Mouse (Mus musculus) midbrain, embryonic 11.5 days (tissue): ENCODE measurements at regions not wholly inside any gene's neighbourhood (a gene's known extent, or its start where the extent isn't known, plus 50 kb on each side); places are given as distances from the start of the nearest gene placed in this dataset.

Source experiments
- ATAC-seq: fragments of 200-750 bp; cut with Nextera tagmentation; 2 replicates; pipeline ENCODE4 v1.8.0; 2017; ENCODE audit warnings: moderate TSS enrichment, moderate library complexity; ENCODE audit not compliant: low FRiP score
- DNase-seq: peaks from one replicate; pipeline ENCODE4 v3.0.0; 2015; ENCODE audit warnings: low spot score; ENCODE audit errors: missing footprints
- H3K27ac ChIP-seq: fragments of 300-500 bp; sonication (generic); 2 replicates; pipeline ENCODE4 v1.5.1; 2014; ENCODE audit warnings: low read depth, low read length
- H3K27me3 ChIP-seq: fragments of 300-500 bp; sonication (generic); 2 replicates; pipeline ENCODE4 v1.6.1; 2014; ENCODE audit warnings: mild to moderate bottlenecking, low read length, moderate library complexity, mixed read lengths; ENCODE audit not compliant: control insufficient read depth, insufficient read depth
- H3K36me3 ChIP-seq: fragments of 300-500 bp; sonication (generic); 2 replicates; pipeline ENCODE4 v1.6.1; 2014; ENCODE audit warnings: mild to moderate bottlenecking, low read length, moderate library complexity, mixed read lengths; ENCODE audit not compliant: control insufficient read depth, insufficient read depth
- H3K4me1 ChIP-seq: fragments of 300-500 bp; sonication (generic); 2 replicates; pipeline ENCODE4 v1.6.1; 2014; ENCODE audit warnings: low read length; ENCODE audit not compliant: control insufficient read depth, insufficient read depth
- H3K4me2 ChIP-seq: fragments of 300-500 bp; sonication (generic); 2 replicates; pipeline ENCODE4 v1.6.1; 2014; ENCODE audit warnings: mild to moderate bottlenecking, moderate library complexity
- H3K4me3 ChIP-seq: fragments of 300-500 bp; sonication (generic); 2 replicates; pipeline ENCODE4 v1.5.1; 2014; ENCODE audit warnings: low read depth, low read length
- H3K9ac ChIP-seq: fragments of 300-500 bp; sonication (generic); 2 replicates; pipeline ENCODE4 v1.6.1; 2014; ENCODE audit warnings: low read length
- H3K9me3 ChIP-seq: fragments of 300-500 bp; sonication (generic); 2 replicates; pipeline ENCODE4 v1.6.1; 2016; ENCODE audit warnings: low read length; ENCODE audit not compliant: control insufficient read depth
- WGBS: fragments of 180-500 bp; shearing (Covaris S2); extraction: QIAGEN DNeasy Blood & Tissue Kit; methylation state at CpG from one replicate; pipeline ENCODE4 v1.1.7; 2014; 5-methylcytosine and 5-hydroxymethylcytosine counted together

GRCm38 (mm10) chr6:59556668-59557310, 130.7 kb upstream of the Gprin3 start:
- Histone ChIP-seq H3K36me3 (no peaks in the 10 kb centered on the region), H3K4me1 (no peaks in the 10 kb centered on the region), H3K4me2 (no peak overlapping the region), H3K9ac (no peak overlapping the region), H3K9me3 (no peaks in the 10 kb centered on the region; the same call in 1 of the 2 replicates), H3K27ac (no peak overlapping the region), H3K4me3 (no peak overlapping the region), H3K27me3 (no peaks in the 10 kb centered on the region)
- WGBS, result 83% methylated on average over 1 of the region's 1 CpGs
- no peak for ATAC-seq
- DNase-seq, result no peak

- ATAC-seq, result no peak
- no peak overlapping the region for H3K27ac ChIP-seq
- H3K27me3 ChIP-seq, result no peaks in the 10 kb centered on the region
- H3K4me1 ChIP-seq, result no peaks in the 10 kb centered on the region
- no peaks in the 10 kb centered on the region for H3K9me3 ChIP-seq
- H3K9ac ChIP-seq, result no peak overlapping the region
- H3K4me2 ChIP-seq, result no peak overlapping the region
- DNase-seq, result no peak
- 69% methylated on average over 2 of the region's 2 CpGs for WGBS
- H3K36me3 ChIP-seq, result no peaks in the 10 kb centered on the region
- H3K4me3 ChIP-seq, result no peak overlapping the region
Observed at GRCm38 (mm10) chr6:59537025-59537424, 110.9 kb upstream of the Gprin3 start.

- Histone ChIP-seq H3K27ac (no peak overlapping the region), H3K36me3 (no peaks in the 10 kb centered on the region), H3K9ac (no peak overlapping the region), H3K27me3 (no peaks in the 10 kb centered on the region), H3K9me3 (no peaks in the 10 kb centered on the region), H3K4me2 (no peak overlapping the region), H3K4me3 (no peak overlapping the region), H3K4me1 (no peaks in the 10 kb centered on the region)
- 86% methylated on average over 1 of the region's 1 CpGs for whole genome bisulfite sequencing
- DNase-seq (no peak), ATAC-seq (no peak)
Observed at GRCm38 (mm10) chr6:59524940-59525265, 98.8 kb upstream of the Gprin3 start.

- H3K4me3 ChIP-seq, result no peak overlapping the region
- H3K4me2 ChIP-seq, result no peak overlapping the region
- H3K27me3 ChIP-seq, result no peaks in the 10 kb centered on the region
- H3K4me1 ChIP-seq, result no peaks in the 10 kb centered on the region
- no peak overlapping the region for H3K9ac ChIP-seq
- H3K27ac ChIP-seq, result no peak overlapping the region
- no peaks in the 10 kb centered on the region for H3K9me3 ChIP-seq
- ATAC-seq, result no peak
- no peak for DNase-seq
- H3K36me3 ChIP-seq, result no peaks in the 10 kb centered on the region
- 89% methylated on average over 1 of the region's 1 CpGs for WGBS
Observed at GRCm38 (mm10) chr6:59524095-59524939, 98.2 kb upstream of the Gprin3 start.

GRCm38 (mm10) chr6:59522960-59523359, 96.9 kb upstream of the Gprin3 start:
- Histone ChIP-seq H3K9me3 (no peaks in the 10 kb centered on the region), H3K27me3 (no peaks in the 10 kb centered on the region), H3K27ac (no peak overlapping the region), H3K4me1 (no peaks in the 10 kb centered on the region), H3K36me3 (no peaks in the 10 kb centered on the region), H3K4me2 (no peak overlapping the region), H3K4me3 (no peak overlapping the region), H3K9ac (no peak overlapping the region)
- no peak for DNase-seq
- no peak for ATAC-seq

GRCm38 (mm10) chr6:59500818-59501217, 74.7 kb upstream of the Gprin3 start:
- Histone ChIP-seq H3K9ac (no peak overlapping the region), H3K36me3 (no peaks in the 10 kb centered on the region), H3K9me3 (no peaks in the 10 kb centered on the region), H3K4me2 (no peak overlapping the region), H3K4me1 (no peaks in the 10 kb centered on the region), H3K27ac (no peak overlapping the region), H3K27me3 (no peaks in the 10 kb centered on the region), H3K4me3 (no peak overlapping the region)
- ATAC-seq (no peak), DNase-seq (no peak)
- 55% methylated on average over 1 of the region's 1 CpGs for WGBS

- Histone ChIP-seq H3K9me3 (no peaks in the 10 kb centered on the region), H3K27me3 (no peaks in the 10 kb centered on the region), H3K4me2 (no peak overlapping the region), H3K4me3 (no peak overlapping the region), H3K9ac (no peak overlapping the region), H3K27ac (no peak overlapping the region), H3K36me3 (no peaks in the 10 kb centered on the region), H3K4me1 (no peaks in the 10 kb centered on the region)
- DNase-seq (no peak), ATAC-seq (no peak)
- WGBS, result 54% methylated on average over 1 of the region's 1 CpGs
Observed at GRCm38 (mm10) chr6:59498800-59499199, 72.7 kb upstream of the Gprin3 start.

- H3K4me1 ChIP-seq, result no peaks in the 10 kb centered on the region
- H3K27me3 ChIP-seq, result no peaks in the 10 kb centered on the region
- H3K27ac ChIP-seq, result no peak overlapping the region
- no peaks in the 10 kb centered on the region for H3K9me3 ChIP-seq
- no peaks in the 10 kb centered on the region for H3K36me3 ChIP-seq
- H3K4me2 ChIP-seq, result no peak overlapping the region
- no peak overlapping the region for H3K9ac ChIP-seq
- 35% methylated on average over 7 of the region's 7 CpGs for WGBS
- DNase-seq, result peak; percentile 97
- peak; percentile 67; the same call in 1 of the 2 replicates for ATAC-seq
- no peak overlapping the region for H3K4me3 ChIP-seq
Observed at GRCm38 (mm10) chr6:59498079-59498478, 72.0 kb upstream of the Gprin3 start.

- Histone ChIP-seq H3K4me2 (no peak overlapping the region), H3K36me3 (no peaks in the 10 kb centered on the region), H3K9ac (no peak overlapping the region), H3K4me1 (no peaks in the 10 kb centered on the region), H3K27me3 (no peaks in the 10 kb centered on the region), H3K4me3 (no peak overlapping the region), H3K27ac (no peak overlapping the region), H3K9me3 (no peaks in the 10 kb centered on the region)
- ATAC-seq, result no peak
- 87% methylated on average over 3 of the region's 3 CpGs for WGBS
- DNase-seq, result no peak
Observed at GRCm38 (mm10) chr6:59489001-59489575, 63.0 kb upstream of the Gprin3 start.
